Mouse (Mus musculus) layer of hippocampus, postnatal 14 days (tissue): ENCODE measurements at regions not wholly inside any gene's neighbourhood (a gene's known extent, or its start where the extent isn't known, plus 50 kb on each side); places are given as distances from the start of the nearest gene placed in this dataset.
"Not testable (repeated sequence)": the region's sequence is repeated elsewhere in the genome, so short reads cannot be mapped to it uniquely, and the experiment has no call there.

Source experiments
- DNase-seq, 2 experiments: peaks; one replicate each; pipeline ENCODE4 v3.0.0; 2021 to 2022; ENCODE audit warnings: low spot score in 2 of 2, mixed read lengths in 1 of 2

DNA sequence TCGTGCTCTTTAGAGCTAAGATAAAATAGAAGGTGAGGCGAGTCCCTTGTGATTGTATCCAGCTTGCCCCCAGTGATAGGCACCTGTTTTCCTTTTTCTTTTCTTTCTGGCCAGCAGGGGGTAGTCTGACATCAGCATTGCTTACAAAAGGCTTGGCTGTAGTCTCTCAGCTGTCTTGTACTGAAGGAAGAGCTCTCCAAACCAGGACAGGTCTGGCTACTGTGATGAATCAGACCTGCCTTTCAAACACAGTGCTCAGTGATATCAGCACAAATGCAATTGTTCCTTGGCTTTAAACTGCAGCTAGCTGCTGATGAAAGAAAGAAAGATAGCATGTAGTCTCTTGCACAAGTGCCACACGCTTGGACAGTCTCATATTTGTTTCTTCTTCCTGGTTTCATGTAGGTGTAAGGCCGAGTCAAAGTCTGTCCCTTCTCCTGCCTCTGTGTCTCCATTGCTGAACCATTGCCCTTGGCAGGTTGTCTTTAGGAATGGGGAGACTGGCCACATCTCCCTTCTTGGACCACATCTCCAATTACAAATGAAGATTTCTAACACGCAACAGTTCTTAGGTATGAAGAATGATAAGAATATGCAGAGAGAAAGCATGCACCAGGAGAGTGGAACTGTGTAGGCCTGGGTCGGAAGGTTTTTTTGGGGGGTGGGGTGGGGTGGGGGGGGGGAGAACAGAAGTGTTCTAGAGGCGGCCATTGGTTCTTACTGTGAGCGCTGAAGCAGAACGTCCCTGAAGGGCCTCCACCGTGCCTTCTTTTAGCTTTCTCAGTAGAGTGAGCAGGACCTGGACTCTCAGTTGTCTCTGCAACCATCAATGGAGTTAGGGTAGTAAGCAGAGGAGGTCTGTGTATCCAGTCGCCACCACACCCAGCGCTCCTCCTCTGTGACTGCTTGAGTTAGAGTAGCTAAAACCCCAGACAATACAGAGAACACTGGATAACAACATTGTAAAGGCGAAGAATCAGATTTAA lies 200.9 kb downstream of the Faxc start:
- DNase-seq = peak; percentile 35 to 69

DNA sequence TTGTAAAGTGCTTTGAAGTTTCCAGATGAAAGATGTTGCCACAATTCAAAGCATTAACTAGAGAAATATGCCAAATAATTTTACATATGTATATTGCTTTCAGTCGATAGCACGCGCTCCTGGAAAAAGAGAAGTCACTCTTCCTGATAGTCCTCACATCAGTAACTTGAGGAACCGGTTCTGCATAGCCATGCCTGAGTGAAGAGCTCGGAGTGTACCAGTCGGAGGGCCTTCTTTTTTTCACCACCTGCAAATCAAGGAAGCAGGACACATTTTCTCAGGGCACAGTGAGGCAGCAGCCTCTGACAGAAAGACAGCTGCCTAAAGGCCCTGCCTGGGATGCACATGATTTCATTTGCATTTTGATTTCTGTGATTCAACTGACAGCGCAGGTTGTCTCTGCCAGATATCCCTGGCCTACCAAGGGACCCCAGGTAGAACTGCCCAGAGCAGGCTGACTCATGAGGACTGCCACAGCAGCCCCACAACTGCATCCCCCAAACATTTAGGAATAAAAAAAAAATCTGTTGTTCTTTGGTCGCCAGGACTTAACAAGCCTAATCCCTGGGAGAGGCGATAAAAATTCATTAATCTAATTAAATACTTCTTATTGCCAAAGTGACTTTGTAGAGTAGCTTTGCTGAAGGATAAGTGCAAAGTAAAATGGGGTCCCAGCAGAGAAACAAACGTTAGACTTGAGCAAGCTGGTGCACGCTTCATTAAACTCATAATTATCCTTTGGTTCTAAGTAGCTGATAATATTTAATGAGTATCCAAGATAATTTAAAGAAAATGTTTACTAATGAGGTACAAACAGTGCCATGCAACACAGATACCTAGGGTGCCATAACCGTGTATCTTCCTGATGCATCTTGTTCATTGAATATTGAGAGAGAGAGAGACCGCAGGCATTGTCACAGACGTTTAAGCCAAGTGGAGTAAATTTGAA lies 202.7 kb downstream of the Faxc start:
- no peak for DNase-seq

DNA sequence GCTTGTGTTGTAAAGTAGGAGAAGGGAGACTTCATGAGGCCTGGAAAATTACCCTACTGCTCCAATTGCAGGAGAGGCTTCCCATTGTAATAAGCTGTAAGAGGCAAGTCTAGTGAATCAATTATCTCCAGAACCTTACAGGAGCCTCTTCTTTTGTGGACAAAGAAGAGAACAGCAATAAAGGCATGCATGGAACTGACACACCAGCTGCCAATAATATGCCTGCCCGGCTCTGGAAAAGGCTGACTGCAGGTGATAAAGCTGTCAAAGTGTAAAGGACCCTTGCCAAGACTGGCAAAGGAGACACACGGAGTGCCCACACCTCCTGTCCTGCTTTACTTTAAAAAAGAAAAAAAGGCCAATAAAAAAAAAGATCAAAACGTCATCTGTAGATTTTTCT lies 209.0 kb downstream of the Faxc start:
- no peak for DNase-seq

DNA sequence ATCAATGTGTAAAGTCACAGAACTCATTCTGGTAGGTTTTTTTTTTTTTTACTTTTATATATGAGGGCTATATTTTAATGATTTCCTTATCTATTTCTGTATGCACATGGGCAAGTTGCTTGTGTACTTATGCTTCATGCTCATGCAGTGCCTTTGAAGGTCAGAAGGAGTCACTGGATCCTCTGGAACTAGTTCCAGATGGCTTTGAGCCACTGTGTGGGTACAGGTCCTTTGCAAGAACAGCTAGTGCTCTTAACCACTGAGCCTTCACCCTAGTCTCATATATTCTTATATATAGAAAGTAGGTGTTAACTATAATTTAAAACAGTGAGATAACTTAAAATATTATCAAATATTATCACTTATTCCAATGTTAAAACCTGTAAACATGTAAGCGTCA lies 212.4 kb downstream of the Faxc start:
- DNase-seq = no peak

DNA sequence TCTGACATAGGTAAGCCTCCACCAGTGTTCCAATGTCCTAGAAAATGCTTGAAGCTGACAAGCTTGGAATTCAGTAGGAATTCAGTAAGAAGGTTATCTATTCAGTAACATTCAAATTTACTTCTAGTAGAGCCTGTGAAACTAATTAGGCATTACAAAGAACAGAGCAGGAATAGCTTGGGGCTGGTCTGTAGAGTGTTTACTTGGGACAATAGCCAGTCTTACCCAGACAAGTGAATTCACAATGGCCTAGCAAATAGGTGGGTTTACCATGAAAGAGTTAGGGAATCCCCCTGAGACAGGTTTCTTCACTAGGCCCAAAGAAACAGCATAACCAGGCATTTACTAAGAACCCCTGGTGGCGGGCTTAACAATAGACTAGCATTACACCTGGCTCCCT lies 212.5 kb upstream of the Fbxl4 start:
- not testable (repeated sequence) for DNase-seq

DNA sequence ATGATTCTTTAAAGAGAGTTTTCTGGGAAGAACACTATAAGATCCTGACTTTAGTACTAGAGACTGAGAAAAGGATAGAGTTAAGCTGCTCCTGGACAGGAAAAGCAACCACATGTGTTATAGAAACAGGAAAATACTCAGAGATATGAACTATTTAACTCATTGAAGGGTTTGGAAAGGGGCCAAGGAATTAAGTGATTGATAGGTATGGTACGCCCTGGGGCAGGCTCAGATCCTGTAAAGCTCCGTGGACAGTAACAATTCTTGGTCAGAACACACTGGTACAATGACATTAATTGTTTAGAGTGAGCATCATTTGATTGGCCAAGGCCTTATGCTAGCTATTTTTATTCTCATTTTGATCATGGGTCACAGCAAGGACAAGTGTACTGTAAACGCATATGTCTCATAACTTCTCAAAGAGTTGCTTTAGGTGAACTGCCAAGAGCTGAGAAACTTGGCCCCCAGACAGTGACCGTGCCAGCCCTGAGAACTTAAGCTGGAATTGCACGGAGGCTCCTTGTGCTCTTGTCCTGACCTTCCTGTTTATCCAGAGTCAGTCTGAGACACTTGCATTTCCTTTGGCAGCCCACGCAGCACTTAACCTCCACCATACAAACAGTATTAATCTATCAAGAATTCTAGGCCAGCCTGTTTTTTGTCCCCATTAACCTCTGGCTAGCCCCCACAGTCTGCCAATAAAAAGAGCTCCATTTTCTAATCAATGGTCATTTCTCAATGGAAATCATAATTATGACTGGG lies 210.5 kb upstream of the Fbxl4 start:
- no peak for DNase-seq

DNA sequence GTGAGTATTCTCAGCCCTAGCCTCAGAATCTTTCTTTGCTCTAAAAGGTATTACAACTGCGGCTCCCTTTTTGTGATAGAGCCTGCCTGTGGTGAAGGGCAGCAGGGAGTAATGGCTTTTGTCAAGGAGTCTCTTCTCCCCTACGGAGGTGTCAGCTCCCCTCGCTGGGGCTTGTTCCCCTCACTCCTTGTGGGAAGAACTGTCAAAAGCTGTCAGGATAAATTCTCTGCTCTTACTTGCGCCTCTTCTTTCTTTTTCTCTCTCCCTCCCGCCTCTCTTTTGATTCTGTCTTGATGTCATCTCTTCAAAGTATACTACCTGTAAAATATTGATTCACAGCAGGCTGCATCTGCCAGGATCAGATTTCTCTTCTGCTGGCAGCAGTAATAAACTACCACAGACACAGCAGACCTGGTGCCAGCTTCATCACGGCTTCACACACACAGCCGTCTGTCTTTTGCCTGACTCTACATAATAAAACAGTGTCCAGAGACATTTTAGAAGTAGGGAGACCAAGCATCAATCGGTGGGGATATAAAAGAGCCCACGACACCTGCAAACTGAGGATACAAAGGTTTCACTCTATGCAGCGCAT lies 205.3 kb upstream of the Fbxl4 start:
- DNase-seq = no peak

DNA sequence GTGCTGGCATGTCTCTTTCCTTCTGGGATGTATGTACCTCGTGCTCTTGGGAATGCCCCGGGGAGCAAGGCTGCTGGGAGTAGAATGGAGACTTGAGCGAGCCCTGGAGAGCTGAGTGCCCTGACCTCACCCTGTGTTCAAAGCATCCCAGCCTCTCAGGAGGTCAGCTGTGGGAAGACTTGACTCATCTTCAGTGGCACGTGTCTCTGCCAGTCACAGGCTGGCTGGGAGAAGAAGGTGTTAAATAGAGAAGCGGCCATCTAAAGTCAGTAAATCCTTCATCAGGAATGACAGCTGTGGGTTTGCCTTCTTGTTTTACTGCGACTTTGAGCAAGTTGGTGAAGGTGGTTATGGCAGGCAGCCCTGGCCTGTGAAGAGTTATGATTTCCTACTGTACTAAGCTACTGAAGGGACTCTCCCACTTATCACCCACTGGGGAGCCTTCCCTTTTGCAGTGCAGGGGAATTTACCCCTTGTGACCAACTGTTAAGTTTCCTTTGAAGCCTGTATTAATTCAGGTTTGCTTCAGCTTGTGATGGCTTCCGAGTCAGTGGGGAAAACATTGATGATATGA lies 204.3 kb upstream of the Fbxl4 start:
- no peak for DNase-seq

DNA sequence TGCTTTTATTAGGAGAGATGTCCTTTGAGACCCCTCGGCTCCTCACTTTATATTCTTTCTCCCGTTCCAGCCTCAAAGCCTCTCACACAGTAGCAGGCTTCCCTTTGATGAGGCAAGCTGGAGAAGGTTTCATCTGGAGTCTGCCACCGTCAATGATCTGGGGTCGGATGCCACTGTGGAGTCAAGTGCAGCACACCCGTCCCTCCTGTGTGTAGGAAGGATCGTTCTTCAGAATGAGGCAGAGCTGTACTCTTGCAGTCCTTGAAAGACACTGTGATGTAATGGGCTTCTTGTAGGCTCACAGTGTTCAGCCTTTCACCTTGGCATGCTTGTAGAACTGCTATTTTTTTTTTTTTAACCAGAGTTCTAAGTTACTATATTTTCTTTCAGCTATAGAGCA lies 203.7 kb upstream of the Fbxl4 start:
- no peak for DNase-seq

DNA sequence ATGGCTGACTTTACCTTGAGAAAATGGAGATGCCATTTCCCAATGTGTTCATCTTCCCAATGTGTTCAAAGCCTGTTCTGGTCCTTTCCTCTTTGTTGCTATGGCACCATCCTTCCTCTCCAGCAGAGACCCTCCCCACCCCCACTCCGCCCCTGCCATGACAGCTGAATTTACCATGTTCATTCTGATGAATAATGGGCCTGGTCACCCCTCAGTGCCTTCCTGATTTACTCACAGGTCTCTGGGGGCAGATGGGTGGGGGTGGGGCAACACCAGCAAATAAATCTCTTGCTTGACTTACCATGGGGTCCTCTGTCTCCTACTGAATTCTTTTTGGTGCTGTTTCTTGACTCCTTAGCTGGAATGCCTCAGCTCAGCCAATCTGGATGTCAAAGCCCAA lies 170.9 kb upstream of the Fbxl4 start:
- no peak for DNase-seq

DNA sequence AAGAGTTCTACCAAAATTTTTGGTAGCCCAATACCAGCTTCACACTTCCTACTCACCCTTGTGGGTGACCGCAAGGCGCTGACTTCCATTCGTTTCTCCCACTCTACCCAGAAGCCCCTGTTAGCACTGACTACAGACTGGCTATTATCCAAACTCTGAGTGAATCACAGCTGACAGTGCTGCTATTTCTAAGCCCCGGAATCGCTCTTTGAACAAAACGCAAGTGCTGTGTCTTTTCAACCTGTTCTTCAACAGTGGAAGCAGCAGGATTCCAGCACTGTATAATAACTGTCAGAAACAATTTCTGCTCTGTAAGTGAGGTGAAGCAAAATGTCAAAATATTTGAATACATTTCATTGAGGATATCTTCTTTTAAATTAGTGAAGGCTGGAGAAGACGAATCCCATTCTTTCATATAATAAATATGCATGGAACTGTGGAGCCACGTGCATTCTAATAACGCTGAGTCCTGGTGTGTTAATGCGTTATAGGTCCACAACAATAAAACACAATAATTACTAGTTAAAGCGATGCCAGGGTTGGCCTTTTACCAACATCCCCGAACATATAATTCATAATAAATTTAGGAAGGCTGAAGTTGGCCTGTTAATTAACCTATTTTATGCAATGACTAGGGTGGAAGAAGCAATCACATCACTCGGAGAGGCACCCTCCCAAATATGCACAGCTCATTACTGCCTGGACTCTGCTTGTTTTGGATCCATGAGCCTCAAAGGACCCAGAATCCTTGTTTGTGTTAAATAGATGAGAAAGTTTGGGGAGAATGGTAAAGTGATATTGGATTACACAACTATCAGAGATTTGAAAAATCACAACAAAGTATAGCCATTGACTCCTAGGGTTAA lies 169.0 kb upstream of the Fbxl4 start:
- DNase-seq = peak in 1 of 2 experiments; percentile 69

DNA sequence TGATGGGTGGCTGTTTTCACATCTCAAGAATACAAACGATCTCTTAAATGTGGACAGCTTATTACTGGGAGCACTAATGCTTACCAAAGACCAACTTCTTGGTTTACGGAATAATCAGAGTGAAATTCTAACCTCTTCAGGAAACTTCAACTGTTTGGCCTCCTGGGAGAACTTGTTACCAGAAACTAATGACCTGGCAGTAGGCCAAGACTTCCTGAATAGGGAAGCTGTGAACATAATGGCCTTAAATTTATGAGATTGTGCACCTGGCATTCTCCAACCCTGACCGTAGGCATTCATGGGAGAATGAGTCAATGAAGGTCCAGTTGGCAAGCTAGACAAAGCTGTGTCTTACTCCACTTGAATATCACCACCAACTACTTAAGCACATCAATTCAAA lies 160.8 kb upstream of the Fbxl4 start:
- no peak for DNase-seq

DNA sequence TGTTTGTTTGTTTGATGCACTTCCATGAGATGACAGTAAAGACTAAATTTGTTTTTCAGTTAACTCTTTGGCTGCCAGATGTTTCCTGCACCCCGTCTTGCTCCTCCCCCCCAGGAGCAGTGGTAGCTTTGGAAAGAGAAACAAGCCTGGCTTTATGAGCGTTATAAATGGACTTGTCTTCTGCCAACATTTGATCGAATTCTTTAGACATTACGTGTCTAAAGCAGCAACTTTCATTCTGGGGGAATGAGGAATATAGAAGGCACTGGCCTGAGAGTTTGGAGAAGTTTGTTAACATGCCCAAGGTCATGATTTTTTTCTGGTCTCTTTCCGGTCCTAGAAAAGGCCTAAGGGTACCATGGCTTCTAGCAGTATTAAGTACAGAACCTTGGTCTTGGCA lies 148.8 kb upstream of the Fbxl4 start:
- DNase-seq = no peak

DNA sequence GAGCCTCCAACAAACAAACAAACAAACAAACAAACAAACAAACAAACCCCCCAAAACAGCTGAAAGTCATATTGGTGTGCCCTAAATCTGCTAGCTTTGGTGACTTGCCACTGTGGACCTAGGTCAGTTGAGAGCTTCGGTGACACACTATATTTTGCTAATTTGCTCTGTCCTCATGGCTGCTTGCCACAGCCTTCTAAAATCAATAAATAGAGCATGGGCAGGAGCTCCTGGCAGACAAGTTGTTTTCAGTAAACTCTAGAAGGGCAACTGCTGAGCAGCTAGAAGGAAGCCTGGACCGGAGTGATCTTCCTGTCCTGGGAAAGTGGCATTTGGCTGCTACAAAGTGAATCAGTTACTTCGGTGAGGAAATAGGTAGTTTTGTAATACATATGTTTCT lies 119.7 kb upstream of the Fbxl4 start:
- DNase-seq = no peak

DNA sequence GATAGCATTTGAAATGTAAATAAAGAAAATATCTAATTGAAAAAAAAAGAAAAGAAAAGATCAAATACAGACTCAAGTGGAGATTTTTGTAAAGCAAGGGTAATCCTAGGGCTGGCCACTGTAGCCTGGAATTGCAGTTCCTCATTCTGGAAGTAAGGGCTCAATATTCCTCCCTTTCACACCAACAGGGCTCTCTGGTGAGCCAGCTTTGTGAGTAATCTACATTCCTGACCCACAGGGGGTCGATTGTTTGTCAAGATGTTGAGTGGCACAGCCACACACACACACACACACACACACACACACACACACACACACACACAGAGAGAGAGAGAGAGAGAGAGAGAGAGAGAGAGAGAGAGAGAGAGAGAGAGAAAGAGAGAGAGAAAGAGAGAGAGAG lies 107.1 kb upstream of the Fbxl4 start:
- DNase-seq = not testable (repeated sequence)

DNA sequence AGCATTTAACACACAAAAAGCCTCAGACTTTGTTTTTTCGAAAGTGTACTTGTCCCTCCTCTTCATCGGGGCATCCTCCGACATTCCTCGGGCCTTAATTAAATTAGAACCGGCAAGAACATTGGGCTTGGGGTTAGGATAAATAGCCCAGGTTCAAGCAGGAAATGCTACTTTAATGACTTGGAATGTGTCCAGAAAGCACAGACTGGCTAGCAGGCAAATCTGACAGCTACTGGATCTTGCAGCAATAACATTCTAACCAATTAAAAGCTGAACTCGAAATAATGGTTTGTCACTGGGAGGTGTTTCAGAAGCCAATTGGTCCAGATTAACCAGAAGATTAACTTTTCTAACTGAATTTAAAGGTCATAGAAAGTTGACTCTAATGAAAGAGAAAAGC lies 93.4 kb upstream of the Fbxl4 start:
- DNase-seq = peak in 1 of 2 experiments; percentile 9

DNA sequence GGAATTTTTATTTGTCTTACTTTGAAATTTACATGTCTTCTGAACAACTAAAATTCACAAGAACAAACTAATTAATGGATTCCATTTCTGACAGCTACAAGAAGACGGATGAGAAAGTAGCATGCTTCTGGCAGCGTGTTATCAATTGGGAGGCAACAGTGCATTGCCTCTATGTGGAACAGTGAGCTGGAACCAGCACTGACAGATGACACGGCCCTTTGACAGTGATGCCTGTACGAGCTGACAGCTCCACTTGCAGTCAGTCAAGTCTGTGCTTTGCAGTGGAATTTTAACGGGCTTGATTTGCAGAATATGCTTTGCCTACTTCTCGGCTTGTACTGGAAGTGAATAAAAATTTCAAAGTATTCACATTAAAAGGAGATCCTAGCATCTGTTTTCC lies 88.3 kb upstream of the Fbxl4 start:
- peak in 1 of 2 experiments; percentile 4 for DNase-seq

DNA sequence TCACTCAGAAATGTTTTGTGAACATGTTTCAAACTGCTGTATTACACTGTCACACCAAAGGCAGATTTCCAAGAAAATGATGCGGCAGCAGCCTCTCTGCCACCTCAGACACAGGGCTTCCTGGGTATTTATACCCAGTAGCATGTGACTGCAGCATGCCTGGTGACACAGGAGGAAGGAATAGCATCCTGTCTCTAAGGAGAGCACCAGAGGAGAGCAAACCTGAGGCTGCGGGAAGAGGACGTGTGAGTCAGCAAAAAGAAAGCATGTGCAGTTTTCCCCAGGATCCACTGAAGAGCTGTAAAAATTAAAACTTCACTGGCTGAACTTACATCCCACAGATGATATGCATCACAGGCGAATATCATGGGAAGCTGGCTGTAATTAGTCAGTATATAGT lies 83.2 kb upstream of the Fbxl4 start:
- no peak for DNase-seq

DNA sequence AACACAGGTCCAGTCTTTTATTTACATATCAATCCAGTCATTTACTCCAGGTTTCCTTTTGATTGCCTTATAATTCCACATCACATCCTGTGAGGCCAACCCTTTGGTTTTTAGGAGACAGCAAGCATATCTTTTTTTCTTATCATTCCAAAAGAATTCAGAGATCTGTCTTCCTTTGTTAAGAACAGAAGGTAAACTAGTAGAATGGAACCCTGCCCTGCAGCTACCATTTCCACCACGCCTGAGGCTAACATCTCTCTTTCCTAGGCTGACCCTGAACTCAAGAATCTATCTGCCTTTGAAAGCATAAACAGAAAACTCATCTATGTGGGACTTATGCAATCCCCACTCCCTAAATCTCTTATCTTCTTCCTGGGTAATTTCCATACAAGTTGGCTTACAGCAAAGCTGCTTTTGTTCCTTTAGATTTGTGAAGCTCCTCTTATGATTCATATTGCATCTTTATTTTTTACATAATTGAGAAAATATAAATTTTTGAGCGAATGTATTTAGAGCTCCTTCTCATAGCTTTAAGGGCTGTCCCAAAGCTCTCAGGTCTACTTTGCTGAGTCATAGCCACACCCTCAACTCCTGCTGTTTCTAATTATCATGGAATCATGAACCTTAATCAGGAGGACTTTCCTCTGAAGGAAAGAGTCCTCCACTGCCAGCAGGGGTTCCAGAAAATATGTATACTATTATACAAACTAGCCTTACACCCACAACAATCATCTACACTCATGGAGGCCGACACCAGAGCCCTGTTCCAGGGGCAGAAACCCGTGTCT lies 74.6 kb upstream of the Fbxl4 start:
- DNase-seq = no peak
